Mouse (Mus musculus): ENCODE data around the gene Otulinl.

DNA sequence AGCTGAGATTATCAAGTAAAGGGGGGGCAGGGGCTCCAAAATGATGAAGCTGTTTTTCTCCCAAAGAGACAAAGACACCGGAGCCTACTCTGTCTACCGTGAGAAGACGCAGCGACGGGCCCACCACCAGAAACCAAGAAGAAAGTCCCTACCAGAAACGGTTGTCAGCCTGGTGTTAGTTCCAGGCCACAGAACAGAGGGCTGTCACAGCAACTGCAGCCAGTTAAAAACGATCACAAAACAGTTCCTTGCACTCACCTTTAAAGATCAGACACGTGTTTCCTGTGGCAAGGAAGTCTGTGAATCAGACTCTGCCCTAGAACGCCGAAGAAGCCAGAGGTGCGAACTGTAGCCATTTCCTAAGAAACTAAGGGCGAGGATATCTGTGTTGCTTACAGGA lies 40.2 kb downstream of the Otulinl start:
- TF ChIP-seq CTCF (IDR thresholded peaks at IDR 0.05; ENCODE audit: control insufficient read depth, insufficient read depth, low read length), result no peak
- no peak for TF ChIP-seq POLR2A (IDR thresholded peaks at IDR 0.05; ENCODE audit: borderline replicate concordance, control insufficient read depth, low read depth, low read length)
